Mouse (Mus musculus) hindbrain, postnatal 0 days (tissue): ENCODE data around the gene Fam168a. TPM values are rescaled to one million over a fixed set of nuclear protein-coding genes. Genes with fewer than 3 reads are reported as not detected.

Experiments
- ATAC-seq: fragments of 200-750 bp; cut with Nextera tagmentation; 2 replicates; pipeline ENCODE4 v1.8.0; 2017; ENCODE audit warnings: mild to moderate bottlenecking, moderate TSS enrichment, moderate library complexity
- DNase-seq: peaks from one replicate; pipeline ENCODE4 v3.0.0-alpha.2; 2015; ENCODE audit warnings: low spot score
- H3K27ac ChIP-seq: fragments of 300-500 bp; sonication (generic); 2 replicates; pipeline ENCODE4 v1.5.1; 2014; ENCODE audit warnings: mild to moderate bottlenecking
- H3K27me3 ChIP-seq: fragments of 300-500 bp; sonication (generic); 2 replicates; pipeline ENCODE4 v1.6.1; 2014; ENCODE audit warnings: low read length, mixed read lengths; ENCODE audit not compliant: insufficient read depth
- H3K36me3 ChIP-seq: fragments of 300-500 bp; sonication (generic); 2 replicates; pipeline ENCODE4 v1.6.1; 2014; ENCODE audit warnings: low read length, mixed read lengths; ENCODE audit not compliant: insufficient read depth
- H3K4me1 ChIP-seq: fragments of 300-500 bp; sonication (generic); 2 replicates; pipeline ENCODE4 v1.6.1; 2014; ENCODE audit warnings: antibody characterized with exemption, low read length, mixed read lengths; ENCODE audit not compliant: insufficient read depth
- H3K4me2 ChIP-seq: fragments of 300-500 bp; sonication (generic); 2 replicates; pipeline ENCODE4 v1.6.1; 2014; ENCODE audit warnings: low read depth, mild to moderate bottlenecking, low read length, moderate library complexity, mixed read lengths
- H3K4me3 ChIP-seq: fragments of 300-500 bp; sonication (generic); 2 replicates; pipeline ENCODE4 v1.5.1; 2014; ENCODE audit warnings: low read length
- H3K9ac ChIP-seq: fragments of 300-500 bp; sonication (generic); replicated peaks from 2 replicates; pipeline ENCODE4 v1.6.1; 2014; ENCODE audit warnings: mild to moderate bottlenecking, low read length, moderate library complexity, mixed read lengths
- H3K9me3 ChIP-seq: fragments of 300-500 bp; sonication (generic); 2 replicates; pipeline ENCODE4 v1.6.1; 2016; ENCODE audit warnings: low read length, mixed read lengths
- CTCF ChIP-seq: IDR thresholded peaks from 2 replicates; pipeline ENCODE4 v1.5.1; 2016; ENCODE audit warnings: antibody characterized with exemption, control low read depth, low read depth
- WGBS: fragments of 180-500 bp; shearing (Covaris S2); extraction: QIAGEN DNeasy Blood & Tissue Kit; methylation state at CpG from one replicate; pipeline ENCODE4 v1.1.7; 2014; 5-methylcytosine and 5-hydroxymethylcytosine counted together
- polyA plus RNA-seq: library from polyadenylated mRNA; unstranded; fragments of >200 nt; fragmentation: Nextera tagmentation; extraction: Ambion mirVana; gene quantifications from 2 replicates; pipeline ENCODE4 v1.2.1, GENCODE M21; 2015
- total RNA-seq: library from RNA; depleted of rRNA; stranded (reverse); fragments of >200 nt; gene quantifications from 2 replicates; pipeline ENCODE4 v1.2.3, GENCODE M21; 2014

Gene Fam168a
- total and polyA plus RNA-seq, 2 experiments from 2014 or later: 116 to 162 TPM

DNA sequence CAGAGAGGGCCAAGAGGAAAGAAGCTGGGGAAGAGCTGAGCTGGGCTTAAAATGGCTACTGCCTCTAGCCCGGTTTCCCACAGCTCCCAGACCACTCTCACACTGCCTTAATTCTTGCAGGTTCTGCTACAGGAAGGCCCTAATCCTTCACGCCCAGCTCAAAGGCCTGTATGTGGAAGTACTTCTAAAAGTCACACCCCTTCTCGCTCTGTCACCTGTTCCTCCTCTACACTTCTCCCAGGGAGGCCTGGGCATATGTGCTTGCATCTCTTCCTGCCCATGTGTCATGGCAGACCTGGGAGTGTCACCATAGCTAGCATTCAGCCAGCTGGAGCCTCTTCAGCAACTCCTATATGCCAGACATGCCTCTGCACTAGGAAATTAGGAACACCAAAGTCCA, 147.0 kb downstream of the Fam168a start:
- Histone ChIP-seq H3K9ac (no peak overlapping the region), H3K27ac (no peak overlapping the region), H3K9me3 (no peaks in the 10 kb centered on the region), H3K4me1 (peaks cover 11% of the 10 kb centered on the region; the same call in 1 of the 2 replicates), H3K4me2 (no peak overlapping the region), H3K27me3 (no peaks in the 10 kb centered on the region), H3K4me3 (no peak overlapping the region), H3K36me3 (no peaks in the 10 kb centered on the region)
- DNase-seq (no peak), ATAC-seq (no peak)
- TF ChIP-seq CTCF: no peak
- 84% methylated on average over 3 of the region's 3 CpGs for WGBS

DNA sequence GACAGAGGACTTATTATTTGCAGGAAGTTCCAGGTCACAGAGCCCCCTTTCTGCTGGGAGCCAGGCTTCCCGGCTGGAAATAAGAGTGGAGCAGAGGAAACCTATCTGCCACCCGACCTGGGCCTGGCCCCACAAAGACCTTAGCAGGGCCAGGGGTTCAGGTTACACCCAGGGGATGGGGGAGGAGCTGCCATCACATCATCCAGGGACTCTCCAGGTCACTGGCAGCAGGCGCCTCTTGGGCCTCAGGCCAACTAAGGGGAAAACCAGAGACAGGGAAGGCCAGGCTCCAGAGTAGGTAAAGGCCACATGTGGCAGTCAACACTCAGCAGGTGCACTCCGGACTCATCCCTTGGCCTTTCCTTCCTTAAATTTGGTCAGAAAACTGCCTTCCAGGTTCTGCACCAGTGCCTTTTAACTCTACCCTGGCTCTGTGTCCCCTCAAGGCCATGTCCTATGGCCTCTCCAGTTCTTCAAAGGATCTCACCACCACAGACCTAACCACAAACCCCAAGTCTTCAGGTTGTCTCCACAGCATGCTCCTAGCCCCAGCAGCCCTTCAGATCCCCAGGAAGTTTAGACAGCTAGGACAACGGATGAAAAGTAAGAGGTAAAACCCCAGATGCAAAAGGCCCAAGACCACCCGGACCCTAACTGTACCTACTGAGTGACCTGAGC, 147.8 kb downstream of the Fam168a start:
- Histone ChIP-seq H3K4me2 (no peak overlapping the region), H3K4me3 (no peak overlapping the region), H3K36me3 (no peaks in the 10 kb centered on the region), H3K4me1 (peaks cover 11% of the 10 kb centered on the region; the same call in 1 of the 2 replicates), H3K9me3 (no peaks in the 10 kb centered on the region), H3K27me3 (no peaks in the 10 kb centered on the region), H3K9ac (no peak overlapping the region), H3K27ac (no peak overlapping the region)
- DNase-seq (no peak), ATAC-seq (no peak)
- TF ChIP-seq CTCF: no peak
- 65% methylated on average over 6 of the region's 6 CpGs for WGBS

DNA sequence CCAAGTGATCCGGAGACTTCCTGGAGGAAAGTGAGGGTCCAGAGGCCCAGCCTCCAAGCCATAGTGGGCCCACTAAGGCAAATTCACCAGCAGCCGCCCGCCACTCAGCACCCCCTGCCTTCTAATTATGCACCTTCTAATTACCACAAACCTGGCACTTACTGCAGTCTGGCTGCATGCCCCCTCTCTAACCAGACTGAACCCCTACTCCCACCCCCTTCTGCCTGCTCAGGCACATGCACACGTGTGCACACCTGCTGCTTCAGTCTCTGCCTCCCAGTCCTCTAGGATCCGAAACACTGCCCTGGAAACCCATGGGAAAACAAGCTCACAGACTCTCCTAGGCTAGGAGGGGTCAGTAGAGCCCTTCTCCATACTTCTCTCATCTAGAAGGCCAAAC, 148.4 kb downstream of the Fam168a start:
- no peak overlapping the region for H3K4me2 ChIP-seq
- no peak overlapping the region for H3K27ac ChIP-seq
- WGBS: 54% methylated on average over 5 of the region's 5 CpGs
- no peaks in the 10 kb centered on the region for H3K27me3 ChIP-seq
- DNase-seq (no peak), ATAC-seq (no peak)
- H3K9me3 ChIP-seq: no peaks in the 10 kb centered on the region
- no peaks in the 10 kb centered on the region for H3K36me3 ChIP-seq
- no peak overlapping the region for H3K9ac ChIP-seq
- H3K4me3 ChIP-seq: no peak overlapping the region
- peaks cover 11% of the 10 kb centered on the region; the same call in 1 of the 2 replicates for H3K4me1 ChIP-seq
- no peak for TF ChIP-seq CTCF

DNA sequence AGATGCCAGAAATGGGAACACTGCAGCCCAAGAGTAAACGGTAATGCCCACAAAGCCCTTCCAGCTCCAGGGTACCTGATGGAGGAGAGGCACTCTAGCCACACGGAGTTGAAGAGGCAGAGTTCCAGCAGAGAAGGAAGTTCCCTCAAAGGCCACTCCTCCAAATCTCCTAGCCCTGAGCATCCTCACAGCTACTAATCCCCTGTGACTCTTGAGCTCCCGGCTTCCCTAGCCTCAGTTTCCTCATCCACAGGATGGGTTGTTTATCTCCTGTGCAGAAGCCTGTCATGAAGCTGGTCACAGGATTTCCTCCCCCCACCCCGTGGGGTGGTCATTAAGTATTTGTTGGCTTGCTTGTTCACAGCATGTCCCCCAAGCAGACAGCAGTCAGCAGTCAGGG, 148.9 kb downstream of the Fam168a start:
- TF ChIP-seq CTCF: no peak
- no peak for DNase-seq
- no peak overlapping the region for H3K4me3 ChIP-seq
- 43% methylated on average over 4 of the region's 4 CpGs for WGBS
- no peaks in the 10 kb centered on the region for H3K9me3 ChIP-seq
- no peak overlapping the region for H3K27ac ChIP-seq
- no peak for ATAC-seq
- no peaks in the 10 kb centered on the region for H3K27me3 ChIP-seq
- no peak overlapping the region for H3K4me2 ChIP-seq
- H3K9ac ChIP-seq: no peak overlapping the region
- peaks cover 11% of the 10 kb centered on the region; the same call in 1 of the 2 replicates for H3K4me1 ChIP-seq
- no peaks in the 10 kb centered on the region for H3K36me3 ChIP-seq

DNA sequence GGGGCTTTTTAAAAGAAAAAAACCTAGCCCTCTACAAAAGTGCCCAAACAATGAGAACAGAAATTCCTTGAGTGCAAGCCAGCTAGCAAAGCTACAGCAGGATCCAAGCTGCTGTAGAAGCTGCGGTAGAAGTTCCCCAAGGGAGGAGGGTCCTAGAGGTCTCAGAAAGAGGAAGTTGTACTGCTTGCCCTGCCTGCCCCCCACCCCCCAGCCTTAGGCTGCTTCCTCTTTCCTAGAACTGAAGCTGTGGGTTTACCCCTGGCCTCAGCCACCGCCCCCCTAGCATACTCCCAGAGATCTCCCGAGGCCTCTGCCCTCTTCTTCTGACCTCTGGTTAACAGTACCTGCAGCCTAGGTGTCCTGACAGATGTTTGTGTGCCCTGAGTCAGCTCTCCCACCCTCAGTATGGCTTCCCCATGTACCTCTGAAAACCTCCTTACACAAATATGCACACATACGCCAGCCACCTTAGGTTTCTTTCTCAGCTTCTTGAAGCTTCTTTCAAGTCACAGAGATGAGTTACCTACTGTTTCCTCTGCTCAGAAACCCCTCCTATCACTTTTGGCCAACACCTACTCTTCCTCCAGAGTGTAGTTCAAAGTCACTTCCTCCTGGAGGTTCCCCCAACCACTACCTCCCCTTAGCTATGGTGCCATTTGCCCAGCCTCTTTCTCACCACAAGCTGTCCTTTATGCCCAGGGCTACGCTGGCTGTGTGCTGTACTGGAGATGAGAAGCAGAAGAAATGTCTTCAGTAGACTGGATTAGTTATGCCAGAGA, 149.5 kb downstream of the Fam168a start:
- Histone ChIP-seq H3K36me3 (no peaks in the 10 kb centered on the region), H3K27me3 (no peaks in the 10 kb centered on the region), H3K4me3 (no peak overlapping the region), H3K4me2 (no peak overlapping the region), H3K27ac (no peak overlapping the region), H3K9me3 (no peaks in the 10 kb centered on the region), H3K4me1 (peaks cover 11% of the 10 kb centered on the region; the same call in 1 of the 2 replicates), H3K9ac (no peak overlapping the region)
- 76% methylated on average over 5 of the region's 5 CpGs for WGBS
- DNase-seq: no peak
- TF ChIP-seq CTCF: no peak
- ATAC-seq: no peak

DNA sequence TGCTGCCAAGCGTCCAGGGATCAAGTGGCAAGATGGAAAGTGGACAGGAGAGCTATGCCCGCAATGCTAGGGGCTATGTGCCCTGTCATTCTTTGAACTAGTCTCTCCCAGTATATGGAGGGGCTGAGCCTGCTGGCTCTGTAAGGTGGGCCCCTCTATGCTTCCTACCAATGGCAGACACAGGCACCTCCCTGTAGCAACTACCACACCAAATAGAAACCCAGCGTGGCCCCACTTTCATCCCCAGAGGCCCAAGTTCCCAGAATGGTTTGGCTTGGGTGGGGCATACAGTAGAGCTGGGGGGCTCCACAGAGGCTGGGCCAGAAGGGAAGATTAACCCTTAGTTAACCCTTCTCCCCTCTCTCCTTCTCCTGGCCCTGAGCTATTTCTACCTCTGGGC, 154.0 kb downstream of the Fam168a start:
- no peak for TF ChIP-seq CTCF
- WGBS: 87% methylated on average over 3 of the region's 3 CpGs
- Histone ChIP-seq H3K4me2 (no peak overlapping the region), H3K27me3 (no peaks in the 10 kb centered on the region), H3K9me3 (no peaks in the 10 kb centered on the region), H3K36me3 (no peaks in the 10 kb centered on the region), H3K9ac (no peak overlapping the region), H3K4me3 (no peak overlapping the region), H3K4me1 (peaks cover under 1% of the 10 kb centered on the region; the same call in 1 of the 2 replicates), H3K27ac (no peak overlapping the region)
- DNase-seq (no peak), ATAC-seq (no peak)

DNA sequence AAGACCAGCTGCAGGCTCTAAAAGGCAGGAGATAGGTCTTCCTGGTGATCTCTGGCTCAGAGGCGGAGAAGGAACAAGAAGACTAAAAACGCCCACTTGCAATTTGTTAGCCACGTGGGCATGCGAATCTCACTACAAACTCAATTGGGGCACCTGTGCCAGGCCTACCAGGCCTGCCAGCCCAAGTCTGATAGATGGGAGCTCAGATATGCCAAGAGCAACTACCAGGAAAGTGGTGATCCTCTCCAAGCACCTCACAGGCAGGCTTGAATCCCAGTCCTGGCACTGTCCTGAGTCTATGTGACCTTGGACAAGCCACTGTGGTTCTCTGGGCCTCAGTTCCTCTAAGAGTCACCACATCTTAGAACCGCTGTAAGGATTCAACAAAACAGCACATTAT, 154.8 kb downstream of the Fam168a start:
- 94% methylated on average over 5 of the region's 5 CpGs for WGBS
- no peaks in the 10 kb centered on the region for H3K36me3 ChIP-seq
- H3K4me3 ChIP-seq: no peak overlapping the region
- no peaks in the 10 kb centered on the region for H3K27me3 ChIP-seq
- no peak overlapping the region for H3K27ac ChIP-seq
- ATAC-seq (no peak), DNase-seq (no peak)
- TF ChIP-seq CTCF: no peak
- no peaks in the 10 kb centered on the region for H3K4me1 ChIP-seq
- H3K4me2 ChIP-seq: no peak overlapping the region
- H3K9me3 ChIP-seq: no peaks in the 10 kb centered on the region
- H3K9ac ChIP-seq: no peak overlapping the region
